Mouse (Mus musculus) CH12.LX (cell line): ENCODE results near the gene Ddx23. TPM values are rescaled to one million over a fixed set of nuclear protein-coding genes. Genes with fewer than 3 reads are reported as not detected.

ENCODE experiments used
- DNase-seq: peaks from one replicate; pipeline ENCODE4 v3.0.0-alpha.2; 2013; ENCODE audit errors: extremely low read depth
- H3K27ac ChIP-seq: 2 replicates; pipeline ENCODE4 v1.5.1; 2012; ENCODE audit warnings: low read depth, mild to moderate bottlenecking, control low read depth, moderate library complexity; ENCODE audit not compliant: insufficient read depth
- H3K27me3 ChIP-seq: replicated peaks from 2 replicates; pipeline ENCODE3; 2012; ENCODE audit warnings: inconsistent platforms
- H3K36me3 ChIP-seq, 2 experiments: replicated peaks in 1 of 2; 2 replicates each; pipeline versions ENCODE3 to v1.6.1; 2012; ENCODE audit warnings: inconsistent platforms in 1 of 2, low read length in 1 of 2, mild to moderate bottlenecking in 1 of 2, mixed read lengths in 1 of 2, moderate library complexity in 1 of 2; ENCODE audit not compliant: control insufficient read depth in 1 of 2, insufficient read depth in 1 of 2
- H3K4me1 ChIP-seq, 2 experiments: 2 replicates each; pipeline ENCODE4 v1.6.1; 2012; ENCODE audit warnings: inconsistent platforms in 1 of 2, moderate library complexity in 1 of 2; ENCODE audit not compliant: insufficient read depth in 2 of 2, control insufficient read depth in 1 of 2
- H3K4me2 ChIP-seq: 2 replicates; pipeline ENCODE4 v1.6.1; 2012; ENCODE audit warnings: low read depth, mild to moderate bottlenecking, control low read depth; ENCODE audit not compliant: poor library complexity, insufficient read depth, severe bottlenecking
- H3K4me3 ChIP-seq, 3 experiments: fragments of 150-350 bp in 1 of 3; sonication (generic) in 1 of 3; replicated peaks in 1 of 3; 2 replicates each; pipeline versions ENCODE3 to v1.5.1; 2011 to 2012; ENCODE audit warnings: low read depth in 2 of 3, low read length in 2 of 3, mild to moderate bottlenecking in 2 of 3, moderate library complexity in 2 of 3, control low read depth in 1 of 3, improper control_type of control experiment in 1 of 3, inconsistent platforms in 1 of 3, mixed read lengths in 1 of 3; ENCODE audit not compliant: poor library complexity in 1 of 3
- H3K79me2 ChIP-seq: replicated peaks from 2 replicates; pipeline ENCODE4 v1.6.1; 2012; ENCODE audit warnings: mild to moderate bottlenecking, moderate library complexity; ENCODE audit not compliant: control insufficient read depth, poor library complexity, insufficient read depth, severe bottlenecking; ENCODE audit errors: extremely low read depth
- H3K9ac ChIP-seq: 2 replicates; pipeline ENCODE4 v1.6.1; 2012; ENCODE audit warnings: low read depth, mild to moderate bottlenecking, control low read depth, moderate library complexity; ENCODE audit not compliant: insufficient read depth
- H3K9me3 ChIP-seq: replicated peaks from 2 replicates; pipeline ENCODE3; 2012; ENCODE audit warnings: low read length, inconsistent platforms, mixed read lengths
- BHLHE40 ChIP-seq: IDR thresholded peaks from 2 replicates; pipeline ENCODE4 v1.6.1; 2011; ENCODE audit warnings: mild to moderate bottlenecking, low read depth, low read length, improper control_type of control experiment
- CHD1 ChIP-seq: IDR thresholded peaks from 2 replicates; pipeline ENCODE4 v1.6.1; 2012; ENCODE audit warnings: low read depth, low read length, improper control_type of control experiment, inconsistent platforms
- CHD2 ChIP-seq: IDR thresholded peaks from 2 replicates; pipeline ENCODE4 v1.6.1; 2011; ENCODE audit warnings: low read length, improper control_type of control experiment
- CTCF ChIP-seq, 2 experiments: IDR thresholded peaks in 1 of 2; conservative IDR thresholded peaks in 1 of 2; 2 replicates each; pipeline ENCODE4 v1.5.1; 2011 to 2012; ENCODE audit warnings: low read depth in 2 of 2, low read length in 2 of 2, improper control_type of control experiment in 1 of 2, inconsistent platforms in 1 of 2, mild to moderate bottlenecking in 1 of 2, moderate library complexity in 1 of 2
- ELF1 ChIP-seq: IDR thresholded peaks from 2 replicates; pipeline ENCODE4 v1.6.1; 2014; ENCODE audit warnings: low read depth, mild to moderate bottlenecking, inconsistent platforms, low read length, improper control_type of control experiment
- HCFC1 ChIP-seq: IDR thresholded peaks from 2 replicates; pipeline ENCODE4 v1.6.1; 2012; ENCODE audit warnings: low read depth, mild to moderate bottlenecking, inconsistent platforms, low read length, improper control_type of control experiment
- JUND ChIP-seq: conservative IDR thresholded peaks from 2 replicates; pipeline ENCODE4 v1.6.1; 2011; ENCODE audit warnings: low read depth, low read length, improper control_type of control experiment
- MAFK ChIP-seq: IDR thresholded peaks from 2 replicates; pipeline ENCODE4 v1.6.1; 2011; ENCODE audit warnings: low read length, improper control_type of control experiment; ENCODE audit not compliant: insufficient replicate concordance
- MEF2A ChIP-seq: IDR thresholded peaks from 2 replicates; pipeline ENCODE4 v1.6.1; 2014; ENCODE audit warnings: low read depth, mild to moderate bottlenecking, inconsistent platforms, low read length, improper control_type of control experiment, borderline replicate concordance
- MYC ChIP-seq: IDR thresholded peaks from 2 replicates; pipeline ENCODE4 v1.6.1; 2011; ENCODE audit warnings: low read depth, mild to moderate bottlenecking, improper control_type of control experiment, low read length
- NRF1 ChIP-seq: IDR thresholded peaks from 2 replicates; pipeline ENCODE4 v1.6.1; 2014; ENCODE audit warnings: low read depth, mild to moderate bottlenecking, inconsistent platforms, low read length, improper control_type of control experiment, moderate library complexity
- POLR2A ChIP-seq: IDR thresholded peaks from 2 replicates; pipeline ENCODE4 v1.6.1; 2011; ENCODE audit warnings: low read depth, mild to moderate bottlenecking, improper control_type of control experiment, low read length
- POLR2AphosphoS2 ChIP-seq: IDR thresholded peaks from 2 replicates; pipeline ENCODE4 v1.6.1; 2011; ENCODE audit warnings: low read depth, low read length, improper control_type of control experiment
- RCOR1 ChIP-seq: conservative IDR thresholded peaks from 2 replicates; pipeline ENCODE4 v1.6.1; 2012; ENCODE audit warnings: low read depth, mild to moderate bottlenecking, inconsistent platforms, low read length, improper control_type of control experiment
- SIN3A ChIP-seq: IDR thresholded peaks from 2 replicates; pipeline ENCODE4 v1.6.1; 2012; ENCODE audit warnings: low read length, improper control_type of control experiment, inconsistent platforms
- TCF12 ChIP-seq: IDR thresholded peaks from 2 replicates; pipeline ENCODE4 v1.6.1; 2014; ENCODE audit warnings: low read depth, mild to moderate bottlenecking, inconsistent platforms, low read length, improper control_type of control experiment
- USF1 ChIP-seq: IDR thresholded peaks from 2 replicates; pipeline ENCODE4 v1.6.1; 2014; ENCODE audit warnings: low read depth, mild to moderate bottlenecking, inconsistent platforms, low read length, improper control_type of control experiment
- ZC3H11A ChIP-seq: IDR thresholded peaks from 2 replicates; pipeline ENCODE4 v1.6.1; 2012; ENCODE audit warnings: low read depth, mild to moderate bottlenecking, inconsistent platforms, low read length, improper control_type of control experiment
- ZMIZ1 ChIP-seq: IDR thresholded peaks from 2 replicates; pipeline ENCODE4 v1.6.1; 2012; ENCODE audit warnings: low read depth, mild to moderate bottlenecking, inconsistent platforms, low read length, improper control_type of control experiment
- dilution Hi-C: fragments of 300-500 bp; cut with MboI; formaldehyde crosslinking; loops from 2 replicates; pipeline ENCODE4 v1.14.3; 2020; ENCODE audit warnings: low sequenced_read_pairs; ENCODE audit not compliant: extremely low pct_unique_long_range_greater_than_20kb, extremely low pct_ligation_motif_present
- in situ Hi-C: fragments of 300-500 bp; cut with MboI; formaldehyde crosslinking; loops from 3 replicates; pipeline ENCODE4 v1.14.3; 2019; ENCODE audit warnings: low sequenced_read_pairs, low pct_ligation_motif_present, low pct_unique_long_range_greater_than_20kb, mixed read lengths
- polyA plus RNA-seq: library from polyadenylated mRNA; unstranded; fragments of >175 nt; gene quantifications from 2 replicates; pipeline ENCODE4 v1.2.1, GENCODE M21; 2012; ENCODE audit warnings: low read depth; ENCODE audit not compliant: insufficient read length
- total RNA-seq, 2 experiments: library from RNA; depleted of rRNA; stranded (reverse); fragments of 300-350 nt in 1 of 2; fragments of >200 nt in 1 of 2; gene quantifications; 2 replicates each; pipeline ENCODE4 v1.2.3; 2012 to 2014

The Ddx23 gene
- total and polyA plus RNA-seq, 3 experiments, result 58.5 to 148 (median 103) TPM

DNA sequence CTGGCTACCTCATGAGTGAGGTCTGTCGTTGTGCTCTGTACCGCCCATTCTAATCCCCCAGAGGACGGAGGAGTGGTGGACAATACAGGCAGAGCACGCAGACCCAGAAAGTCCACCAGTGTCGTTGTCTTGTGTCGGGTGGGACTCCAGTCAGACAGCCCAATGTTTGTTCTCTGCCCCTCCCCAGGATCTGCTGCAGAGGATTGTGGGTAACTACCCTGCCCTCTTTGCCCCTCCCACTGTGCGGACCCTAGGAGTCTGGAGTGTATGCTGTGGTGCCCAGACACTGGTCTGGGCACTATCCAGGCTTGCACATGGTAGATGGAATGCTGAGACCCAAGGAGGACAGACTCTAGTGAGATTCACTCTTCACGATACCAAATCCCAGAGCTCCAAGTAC is 33.5 kb upstream of the Ddx23 start:
- Histone ChIP-seq H3K27ac (no peak overlapping the region), H3K4me1 (peaks cover 0 to 7% of the 10 kb centered on the region in 2 experiments; a peak in 1 of 4 replicates), H3K4me3 (no peak overlapping the region), H3K36me3 (no peaks in the 10 kb centered on the region), H3K9me3 (no peaks in the 10 kb centered on the region), H3K4me2 (no peak overlapping the region), H3K27me3 (peaks cover 71% of the 10 kb centered on the region), H3K79me2 (no peaks in the 10 kb centered on the region), H3K9ac (no peak overlapping the region)
- DNase-seq, result no peak
- TF ChIP-seq JUND (no peak), POLR2AphosphoS2 (no peak), MAFK (no peak), ZC3H11A (no peak), CHD2 (no peak), SIN3A (no peak), NRF1 (no peak)
- dilution Hi-C loops (no loop called here), in situ Hi-C loops (no loop called here)

DNA sequence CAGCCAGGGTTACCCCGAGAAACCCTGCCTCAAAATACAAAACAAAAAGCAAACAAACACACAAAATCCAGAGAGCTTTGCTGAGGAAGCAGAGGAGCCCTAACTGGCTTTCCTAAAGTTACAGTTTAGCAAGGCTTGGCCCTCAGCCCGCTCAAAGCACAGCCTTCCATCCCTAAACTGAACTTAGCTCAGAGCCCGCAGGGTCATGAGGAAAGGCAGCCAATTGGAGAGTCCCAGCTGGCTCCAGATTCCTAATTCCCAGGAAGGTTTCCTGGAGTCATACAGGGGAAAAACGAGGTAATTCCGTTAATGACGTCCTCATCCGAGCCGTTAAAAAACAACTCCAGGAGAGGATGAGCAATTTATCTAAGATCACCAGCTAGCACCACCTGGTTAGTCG is 33.0 kb upstream of the Ddx23 start:
- Histone ChIP-seq H3K4me2 (no peak overlapping the region), H3K9me3 (no peaks in the 10 kb centered on the region), H3K4me3 (no peak overlapping the region), H3K27me3 (peaks cover 71% of the 10 kb centered on the region), H3K9ac (no peak overlapping the region), H3K36me3 (no peaks in the 10 kb centered on the region), H3K79me2 (no peaks in the 10 kb centered on the region), H3K4me1 (peaks cover 0 to 7% of the 10 kb centered on the region in 2 experiments; a peak in 1 of 4 replicates), H3K27ac (no peak overlapping the region)
- TF ChIP-seq RCOR1 (no peak), MEF2A (no peak), CHD1 (no peak), ELF1 (no peak), MYC (no peak), USF1 (no peak), HCFC1 (no peak), CTCF (conservative IDR thresholded peaks at IDR 0.05 in 1 of 2, IDR thresholded peaks at IDR 0.05 in 1 of 2; ENCODE audit: low read depth in 2 of 2, low read length in 2 of 2) (no peak), POLR2A (no peak), BHLHE40 (no peak), POLR2AphosphoS2 (no peak), TCF12 (no peak), ZMIZ1 (no peak)
- in situ Hi-C loops, result no loop called here
- dilution Hi-C loops, result no loop called here
- no peak for DNase-seq
